Mouse (Mus musculus) hindbrain, postnatal 0 days (tissue): ENCODE results near the gene Slco3a1. TPM values are rescaled to one million over a fixed set of nuclear protein-coding genes. Genes with fewer than 3 reads are reported as not detected.

ENCODE experiments used
- ATAC-seq: fragments of 200-750 bp; cut with Nextera tagmentation; 2 replicates; pipeline ENCODE4 v1.8.0; 2017; ENCODE audit warnings: mild to moderate bottlenecking, moderate TSS enrichment, moderate library complexity
- DNase-seq: peaks from one replicate; pipeline ENCODE4 v3.0.0-alpha.2; 2015; ENCODE audit warnings: low spot score
- H3K27ac ChIP-seq: fragments of 300-500 bp; sonication (generic); 2 replicates; pipeline ENCODE4 v1.5.1; 2014; ENCODE audit warnings: mild to moderate bottlenecking
- H3K27me3 ChIP-seq: fragments of 300-500 bp; sonication (generic); 2 replicates; pipeline ENCODE4 v1.6.1; 2014; ENCODE audit warnings: low read length, mixed read lengths; ENCODE audit not compliant: insufficient read depth
- H3K36me3 ChIP-seq: fragments of 300-500 bp; sonication (generic); 2 replicates; pipeline ENCODE4 v1.6.1; 2014; ENCODE audit warnings: low read length, mixed read lengths; ENCODE audit not compliant: insufficient read depth
- H3K4me1 ChIP-seq: fragments of 300-500 bp; sonication (generic); 2 replicates; pipeline ENCODE4 v1.6.1; 2014; ENCODE audit warnings: antibody characterized with exemption, low read length, mixed read lengths; ENCODE audit not compliant: insufficient read depth
- H3K4me2 ChIP-seq: fragments of 300-500 bp; sonication (generic); 2 replicates; pipeline ENCODE4 v1.6.1; 2014; ENCODE audit warnings: low read depth, mild to moderate bottlenecking, low read length, moderate library complexity, mixed read lengths
- H3K4me3 ChIP-seq: fragments of 300-500 bp; sonication (generic); 2 replicates; pipeline ENCODE4 v1.5.1; 2014; ENCODE audit warnings: low read length
- H3K9ac ChIP-seq: fragments of 300-500 bp; sonication (generic); replicated peaks from 2 replicates; pipeline ENCODE4 v1.6.1; 2014; ENCODE audit warnings: mild to moderate bottlenecking, low read length, moderate library complexity, mixed read lengths
- H3K9me3 ChIP-seq: fragments of 300-500 bp; sonication (generic); 2 replicates; pipeline ENCODE4 v1.6.1; 2016; ENCODE audit warnings: low read length, mixed read lengths
- CTCF ChIP-seq: IDR thresholded peaks from 2 replicates; pipeline ENCODE4 v1.5.1; 2016; ENCODE audit warnings: antibody characterized with exemption, control low read depth, low read depth
- WGBS: fragments of 180-500 bp; shearing (Covaris S2); extraction: QIAGEN DNeasy Blood & Tissue Kit; methylation state at CpG from one replicate; pipeline ENCODE4 v1.1.7; 2014; 5-methylcytosine and 5-hydroxymethylcytosine counted together
- polyA plus RNA-seq: library from polyadenylated mRNA; unstranded; fragments of >200 nt; fragmentation: Nextera tagmentation; extraction: Ambion mirVana; gene quantifications from 2 replicates; pipeline ENCODE4 v1.2.1, GENCODE M21; 2015
- total RNA-seq: library from RNA; depleted of rRNA; stranded (reverse); fragments of >200 nt; gene quantifications from 2 replicates; pipeline ENCODE4 v1.2.3, GENCODE M21; 2014

Slco3a1 gene
- total and polyA plus RNA-seq, 2 experiments from 2014 or later, result 15.0 to 20.7 TPM

DNA sequence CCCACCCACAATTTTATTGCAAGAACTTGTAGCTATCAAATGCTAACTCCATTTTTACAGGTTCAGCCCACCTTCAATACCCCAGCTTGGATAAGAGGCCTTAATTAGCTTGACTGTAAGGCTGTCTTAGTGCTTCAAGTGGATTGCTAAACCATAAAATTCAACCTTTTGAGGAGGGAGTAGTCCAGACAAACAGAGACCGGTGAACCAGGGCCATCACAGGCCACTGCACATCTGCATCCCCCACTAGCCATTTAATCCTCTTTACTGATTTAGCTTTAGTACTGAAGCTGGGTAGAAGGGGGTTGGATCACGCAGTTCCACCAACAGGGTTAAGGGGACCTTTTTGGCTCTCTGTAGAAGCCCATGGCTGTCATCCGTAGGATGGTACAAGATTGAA, 222.3 kb downstream of the Slco3a1 start:
- Histone ChIP-seq H3K9ac (no peak overlapping the region), H3K4me2 (no peak overlapping the region), H3K27me3 (no peaks in the 10 kb centered on the region), H3K4me3 (no peak overlapping the region), H3K27ac (no peak overlapping the region), H3K4me1 (no peaks in the 10 kb centered on the region; the same call in 1 of the 2 replicates), H3K9me3 (no peaks in the 10 kb centered on the region), H3K36me3 (no peaks in the 10 kb centered on the region)
- no peak for TF ChIP-seq CTCF
- no peak for DNase-seq
- 64% methylated on average over 3 of the region's 3 CpGs for WGBS
- no peak for ATAC-seq

DNA sequence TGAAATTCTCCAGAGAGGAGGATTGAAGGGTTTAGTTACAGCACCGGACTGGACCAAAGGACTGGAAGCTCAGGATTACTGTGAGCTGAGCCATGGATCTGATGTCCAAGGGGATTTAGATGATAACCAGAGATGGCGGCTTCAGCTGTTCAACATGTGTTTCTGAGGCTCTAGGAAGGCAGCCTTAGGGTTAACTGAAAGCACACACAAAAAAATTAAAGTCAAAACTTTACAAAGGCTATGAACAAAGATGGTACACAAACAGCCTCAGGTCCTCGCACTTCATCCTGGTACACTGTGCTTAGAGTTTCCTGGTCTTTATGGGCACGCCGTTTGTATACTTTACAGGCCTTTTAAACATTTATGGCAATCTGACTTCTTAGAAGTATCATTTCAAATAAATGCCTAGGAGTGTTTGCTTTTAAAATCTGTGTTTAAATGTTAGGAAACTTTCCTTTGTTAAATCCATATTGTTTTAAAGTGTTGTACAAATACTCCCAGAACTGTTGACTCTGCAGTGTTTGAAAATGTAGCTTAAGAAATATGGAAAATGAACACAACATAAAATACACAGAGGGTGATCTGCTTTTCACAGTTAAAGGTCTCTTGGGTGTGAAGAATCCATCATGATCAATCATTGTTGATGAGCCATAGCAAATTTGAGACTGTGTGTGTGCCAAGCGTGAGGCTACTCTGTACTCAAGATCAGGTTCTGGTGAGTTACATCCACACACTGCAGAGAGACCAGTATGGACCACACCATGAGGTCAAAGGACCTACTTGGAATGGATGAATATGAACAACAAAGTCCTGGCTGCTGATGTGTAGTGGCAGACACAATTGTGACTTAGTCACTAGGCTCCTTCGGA, 223.5 kb downstream of the Slco3a1 start:
- WGBS, result 61% methylated on average over 7 of the region's 7 CpGs
- Histone ChIP-seq H3K4me1 (no peaks in the 10 kb centered on the region), H3K4me3 (no peak overlapping the region), H3K27me3 (no peaks in the 10 kb centered on the region), H3K4me2 (no peak overlapping the region), H3K27ac (no peak overlapping the region), H3K9me3 (no peaks in the 10 kb centered on the region), H3K36me3 (no peaks in the 10 kb centered on the region), H3K9ac (no peak overlapping the region)
- ATAC-seq (no peak), DNase-seq (no peak)
- no peak for TF ChIP-seq CTCF

DNA sequence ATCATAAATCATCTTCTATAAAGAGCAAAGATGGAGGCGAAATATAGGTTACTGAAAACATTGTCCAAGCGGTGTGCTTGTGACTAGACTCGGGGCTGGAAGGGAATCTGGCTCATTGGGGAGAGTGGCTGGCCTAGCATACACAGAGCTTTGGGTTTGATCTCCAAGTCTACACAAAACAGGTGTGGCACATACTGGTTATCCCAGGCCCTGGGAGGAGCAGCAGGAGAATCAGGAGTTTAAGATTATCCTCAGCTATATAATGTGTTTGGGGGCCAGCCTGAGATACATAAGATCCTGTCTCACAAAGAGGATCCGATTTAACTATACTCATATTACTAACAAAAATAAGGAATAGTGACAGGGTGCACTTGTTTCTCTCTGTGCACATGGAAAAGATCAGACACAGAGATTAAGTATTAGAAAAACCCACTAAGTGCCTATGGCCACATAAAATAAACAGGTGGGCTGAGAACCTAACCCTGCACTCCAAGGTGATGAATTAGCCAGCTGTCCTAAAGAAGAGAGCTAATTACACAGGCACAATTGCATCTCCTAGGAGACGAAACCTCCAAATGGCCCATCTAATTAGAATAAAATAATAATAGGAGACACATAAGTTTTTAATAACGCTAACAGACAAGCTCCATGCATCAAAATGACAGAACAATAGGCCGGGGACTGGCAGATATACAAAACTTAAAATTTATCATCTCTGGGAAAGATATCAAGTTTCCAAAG, 224.3 kb downstream of the Slco3a1 start:
- DNase-seq (no peak), ATAC-seq (no peak)
- Histone ChIP-seq H3K4me1 (0 out of 2 replicates have a peak, but pooled peaks cover under 1% of the 10 kb centered on the region), H3K4me2 (no peak overlapping the region), H3K9me3 (no peaks in the 10 kb centered on the region), H3K27ac (no peak overlapping the region), H3K9ac (no peak overlapping the region), H3K4me3 (no peak overlapping the region), H3K36me3 (no peaks in the 10 kb centered on the region), H3K27me3 (no peaks in the 10 kb centered on the region)
- no peak for TF ChIP-seq CTCF
- WGBS, result 61% methylated on average over 7 of the region's 7 CpGs

DNA sequence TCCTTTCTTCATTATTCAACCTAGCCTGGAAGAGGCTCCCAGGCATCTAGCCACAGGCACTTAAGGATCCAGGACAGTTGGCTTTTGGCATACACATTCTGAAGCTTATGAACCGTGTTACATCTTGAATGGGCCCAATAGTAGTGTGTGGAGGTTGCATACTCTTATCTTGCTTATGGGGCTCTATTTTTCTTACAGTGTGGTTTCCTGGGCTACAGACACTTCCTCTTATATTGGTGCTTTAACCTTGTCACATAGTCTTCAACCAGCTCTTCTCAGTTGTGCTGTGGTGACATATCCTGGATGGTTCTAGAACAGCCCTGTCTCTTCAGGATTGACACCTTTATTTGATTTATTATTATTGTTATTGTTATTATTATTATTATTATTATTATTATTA, 225.6 kb downstream of the Slco3a1 start:
- WGBS, result 86% methylated on average over 1 of the region's 1 CpGs
- Histone ChIP-seq H3K9ac (no peak overlapping the region), H3K4me2 (no peak overlapping the region), H3K27me3 (no peaks in the 10 kb centered on the region), H3K4me1 (peaks cover 3% of the 10 kb centered on the region; the same call in 1 of the 2 replicates), H3K27ac (no peak overlapping the region), H3K9me3 (no peaks in the 10 kb centered on the region), H3K36me3 (no peaks in the 10 kb centered on the region), H3K4me3 (no peak overlapping the region)
- no peak for DNase-seq
- ATAC-seq, result no peak
- no peak for TF ChIP-seq CTCF

DNA sequence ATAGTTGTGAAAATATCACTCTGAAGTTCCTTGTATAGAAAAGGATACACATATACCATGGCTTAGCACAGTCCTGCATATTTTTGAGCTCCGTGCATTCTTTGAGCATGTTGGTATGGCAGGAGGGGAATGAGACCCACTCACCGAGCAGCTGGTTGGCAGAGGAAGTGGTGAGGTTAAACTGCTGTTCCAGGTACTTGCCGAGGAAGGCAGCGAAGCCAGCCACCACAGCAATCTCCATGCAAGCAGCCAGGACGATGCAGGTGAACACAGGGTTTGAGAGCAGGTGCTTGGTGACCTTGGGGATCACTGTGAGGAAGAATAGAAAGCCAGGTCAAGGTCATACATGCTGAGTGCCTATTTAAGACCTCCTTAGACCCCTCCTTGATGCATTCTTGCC, 226.9 kb downstream of the Slco3a1 start:
- H3K27ac ChIP-seq, result no peak overlapping the region
- H3K4me3 ChIP-seq, result no peak overlapping the region
- no peak for ATAC-seq
- no peak for DNase-seq
- H3K9ac ChIP-seq, result no peak overlapping the region
- H3K4me2 ChIP-seq, result no peak overlapping the region
- H3K27me3 ChIP-seq, result no peaks in the 10 kb centered on the region
- no peak for TF ChIP-seq CTCF
- H3K4me1 ChIP-seq, result peaks cover 3% of the 10 kb centered on the region; the same call in 1 of the 2 replicates
- 90% methylated on average over 5 of the region's 5 CpGs for WGBS
- no peaks in the 10 kb centered on the region for H3K9me3 ChIP-seq
- H3K36me3 ChIP-seq, result no peaks in the 10 kb centered on the region

DNA sequence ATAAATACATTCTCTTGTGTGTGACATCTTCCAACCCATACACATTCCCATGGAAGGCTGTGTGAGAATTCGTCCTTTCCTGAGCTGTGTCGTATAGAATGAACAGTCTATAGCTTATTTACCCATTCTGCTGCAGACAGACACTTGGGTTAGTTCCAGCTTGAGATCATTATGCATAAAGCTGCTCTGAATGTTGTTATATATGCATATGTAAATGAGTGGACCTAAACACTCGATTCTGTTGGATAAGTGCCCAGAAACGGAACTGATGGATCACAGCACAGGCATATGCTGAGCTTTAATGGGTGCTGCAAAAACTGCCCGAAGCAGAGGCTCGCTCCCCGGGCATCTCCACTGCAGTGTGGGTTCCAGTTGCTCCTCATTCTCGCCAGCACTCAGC, 229.5 kb downstream of the Slco3a1 start:
- no peak overlapping the region for H3K4me3 ChIP-seq
- no peaks in the 10 kb centered on the region for H3K27me3 ChIP-seq
- no peak overlapping the region for H3K27ac ChIP-seq
- no peak for TF ChIP-seq CTCF
- ATAC-seq (peak; percentile 74), DNase-seq (peak; percentile 70)
- WGBS, result 21% methylated on average over 8 of the region's 8 CpGs
- no peak overlapping the region for H3K9ac ChIP-seq
- no peak overlapping the region for H3K4me2 ChIP-seq
- peaks cover 3% of the 10 kb centered on the region; the same call in 1 of the 2 replicates for H3K4me1 ChIP-seq
- H3K9me3 ChIP-seq, result no peaks in the 10 kb centered on the region
- no peaks in the 10 kb centered on the region for H3K36me3 ChIP-seq
